8 mouse cellular contexts compared by ENCODE assay signal in the genomic region with DNA sequence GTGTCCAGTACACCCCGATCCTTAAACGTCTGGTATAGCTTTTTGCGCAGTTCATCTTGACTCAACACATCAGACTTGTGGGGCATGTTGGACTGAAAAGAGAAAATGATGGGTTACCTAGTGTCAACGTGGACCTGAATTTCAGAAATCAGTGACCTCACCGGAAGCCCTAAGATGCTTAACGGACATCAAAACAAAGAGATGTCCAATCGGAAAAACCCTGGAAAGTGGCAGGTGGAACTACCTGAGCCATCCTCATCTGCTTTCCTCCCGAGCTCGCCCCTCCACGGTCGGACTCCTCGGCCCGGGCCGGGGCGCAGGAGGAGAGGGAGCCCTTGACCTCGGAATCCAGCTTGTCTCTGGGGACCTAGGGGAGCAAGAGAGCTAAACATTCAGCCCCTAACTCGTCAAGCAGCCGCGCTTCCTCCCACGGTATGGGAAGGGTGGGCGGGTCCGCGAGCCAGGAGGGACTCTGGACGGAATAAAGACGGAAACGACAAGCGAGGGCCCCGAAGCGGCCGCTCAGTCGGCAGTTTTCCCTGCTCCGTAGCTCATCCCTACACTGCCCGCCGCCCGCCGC. TPM values are rescaled to one million over a fixed set of nuclear protein-coding genes. Genes with fewer than 3 reads are reported as not detected.
DNase-seq lines count a peak whose midpoint lies in the region; ATAC-seq and TF ChIP-seq lines count a peak whose summit lies in the region.

Gene Trappc2, plus strand, starts transcription at position 539 of the 580 bp plus-strand sequence.

- H3K27me3 ChIP-seq in kidney, embryonic 16.5 days (ENCODE audit: insufficient read depth, low read length) = peaks cover 14% of the 10 kb centered on the region; the same call in 1 of the 2 replicates
- H3K27me3 ChIP-seq in MEL (ENCODE audit: control insufficient read depth in 1 of 2, insufficient read depth in 2 of 2, low read length in 2 of 2) = no peaks in the 10 kb centered on the region
- H3K27me3 ChIP-seq in embryonic facial prominence, embryonic 12.5 days = peaks cover 21% of the 10 kb centered on the region; the same call in 1 of the 2 replicates
- H3K27me3 ChIP-seq in heart, embryonic 11.5 days (ENCODE audit: control insufficient read depth, insufficient read depth, low read length) = peaks cover 4% of the 10 kb centered on the region; the same call in 1 of the 2 replicates
- no peaks in the 10 kb centered on the region for H3K27me3 ChIP-seq in midbrain, embryonic 14.5 days (ENCODE audit: control insufficient read depth, insufficient read depth, low read length)

- no peaks in the 10 kb centered on the region for H3K36me3 ChIP-seq in kidney, embryonic 16.5 days (ENCODE audit: insufficient read depth, low read length)
- peaks cover 5 to 30% of the 10 kb centered on the region in 2 experiments for H3K36me3 ChIP-seq in MEL (ENCODE audit: control insufficient read depth in 1 of 2, insufficient read depth in 2 of 2, low read length in 2 of 2)
- H3K36me3 ChIP-seq in embryonic facial prominence, embryonic 12.5 days = no peaks in the 10 kb centered on the region
- no peaks in the 10 kb centered on the region for H3K36me3 ChIP-seq in heart, embryonic 11.5 days (ENCODE audit: control insufficient read depth, insufficient read depth, low read length)
- 0 out of 2 replicates have a peak, but pooled peaks cover 2% of the 10 kb centered on the region for H3K36me3 ChIP-seq in midbrain, embryonic 14.5 days (ENCODE audit: control insufficient read depth, insufficient read depth, low read length)

- peak; percentile 84 for ATAC-seq in kidney, embryonic 16.5 days (ENCODE audit: low FRiP score, low TSS enrichment)
- peak; percentile 59 for ATAC-seq in embryonic facial prominence, embryonic 12.5 days (ENCODE audit: insufficient number of reproducible peaks, insufficient read depth, low FRiP score, low TSS enrichment)
- no peak; the same call in 1 of the 2 replicates for ATAC-seq in heart, embryonic 11.5 days (replicated peaks; ENCODE audit: insufficient number of reproducible peaks, low FRiP score, low TSS enrichment)
- ATAC-seq in midbrain, embryonic 14.5 days (ENCODE audit: low FRiP score, low TSS enrichment) = peak; percentile 81

- no peak for TF ChIP-seq EP300 in MEL (IDR thresholded peaks at IDR 0.05; ENCODE audit: low read depth in 1 of 2, low read length in 2 of 2)

- WGBS in kidney, embryonic 16.5 days = 17% methylated on average over 32 of the region's 36 CpGs
- WGBS in embryonic facial prominence, embryonic 12.5 days = 10% methylated on average over 36 of the region's 36 CpGs
- 11% methylated on average over 35 of the region's 36 CpGs for WGBS in heart, embryonic 11.5 days (ENCODE audit: insufficient replicate concordance)
- WGBS in midbrain, embryonic 14.5 days = 13% methylated on average over 32 of the region's 36 CpGs

- no peak; a peak in 2 of 4 replicates for TF ChIP-seq POLR2A in MEL (IDR thresholded peaks at IDR 0.05; ENCODE audit: control insufficient read depth in 1 of 2, insufficient read depth in 1 of 2, low read depth in 1 of 2, low read length in 2 of 2, poor library complexity in 1 of 2)

- peak within 1 kb of the TSS; percentile 67 for H3K4me3 ChIP-seq in kidney, embryonic 16.5 days (ENCODE audit: low read length)
- H3K4me3 ChIP-seq in MEL (ENCODE audit: control insufficient read depth in 1 of 2, insufficient read depth in 1 of 2, low read depth in 2 of 2, low read length in 2 of 2) = peak within 1 kb of the TSS; percentile 74 to 78
- H3K4me3 ChIP-seq in embryonic facial prominence, embryonic 12.5 days = peak within 1 kb of the TSS; percentile 56
- H3K4me3 ChIP-seq in heart, embryonic 11.5 days (ENCODE audit: low read depth, low read length) = peak within 1 kb of the TSS; percentile 56
- peak within 1 kb of the TSS; percentile 57 for H3K4me3 ChIP-seq in midbrain, embryonic 14.5 days (replicated peaks; ENCODE audit: low read depth, low read length)

- H3K9me3 ChIP-seq in kidney, embryonic 16.5 days (ENCODE audit: low read length) = no peaks in the 10 kb centered on the region
- H3K9me3 ChIP-seq in MEL (replicated peaks; ENCODE audit: insufficient read depth, low read length) = no peaks in the 10 kb centered on the region
- no peaks in the 10 kb centered on the region for H3K9me3 ChIP-seq in embryonic facial prominence, embryonic 12.5 days
- no peaks in the 10 kb centered on the region for H3K9me3 ChIP-seq in heart, embryonic 11.5 days (replicated peaks; ENCODE audit: control insufficient read depth, low read length)
- no peaks in the 10 kb centered on the region for H3K9me3 ChIP-seq in midbrain, embryonic 14.5 days (ENCODE audit: control insufficient read depth, low read length)

- TF ChIP-seq CTCF in MEL (IDR thresholded peaks at IDR 0.05 in 2 of 3, conservative IDR thresholded peaks at IDR 0.05 in 1 of 3; ENCODE audit: control insufficient read depth in 1 of 3, insufficient read depth in 1 of 3, low read depth in 2 of 3, low read length in 3 of 3, poor library complexity in 1 of 3, severe bottlenecking in 1 of 3) = no peak

- TF ChIP-seq RAD21 in MEL (IDR thresholded peaks at IDR 0.05; ENCODE audit: low read depth, low read length) = no peak

- H3K4me1 ChIP-seq in kidney, embryonic 16.5 days (ENCODE audit: insufficient read depth, low read length) = peaks cover 5% of the 10 kb centered on the region; the same call in 1 of the 2 replicates
- peaks cover 10% of the 10 kb centered on the region in 2 experiments for H3K4me1 ChIP-seq in MEL (ENCODE audit: control insufficient read depth in 1 of 2, insufficient read depth in 2 of 2, low read length in 2 of 2)
- no peaks in the 10 kb centered on the region for H3K4me1 ChIP-seq in embryonic facial prominence, embryonic 12.5 days
- H3K4me1 ChIP-seq in heart, embryonic 11.5 days (ENCODE audit: control insufficient read depth, insufficient read depth, low read length) = no peaks in the 10 kb centered on the region
- 0 out of 2 replicates have a peak, but pooled peaks cover 4% of the 10 kb centered on the region for H3K4me1 ChIP-seq in midbrain, embryonic 14.5 days (ENCODE audit: control insufficient read depth, insufficient read depth, low read length)

- peak within 1 kb of the TSS; percentile 80 for H3K27ac ChIP-seq in kidney, embryonic 16.5 days (ENCODE audit: low read length)
- H3K27ac ChIP-seq in MEL (ENCODE audit: control insufficient read depth, low read depth, low read length) = peak within 1 kb of the TSS; percentile 57
- peak within 1 kb of the TSS; percentile 63; the same call in 1 of the 2 replicates for H3K27ac ChIP-seq in embryonic facial prominence, embryonic 12.5 days
- peak within 1 kb of the TSS; percentile 48 for H3K27ac ChIP-seq in heart, embryonic 11.5 days (ENCODE audit: low read depth, low read length)
- peak within 1 kb of the TSS; percentile 89 for H3K27ac ChIP-seq in midbrain, embryonic 14.5 days (replicated peaks; ENCODE audit: low read depth, low read length)

- peak within 1 kb of the TSS; percentile 59 for H3K4me2 ChIP-seq in kidney, embryonic 16.5 days (replicated peaks; ENCODE audit: low read depth, low read length)
- peak within 1 kb of the TSS; percentile 52 for H3K4me2 ChIP-seq in embryonic facial prominence, embryonic 12.5 days (replicated peaks)
- peak within 1 kb of the TSS; percentile 68 for H3K4me2 ChIP-seq in heart, embryonic 11.5 days
- H3K4me2 ChIP-seq in midbrain, embryonic 14.5 days (ENCODE audit: low read length) = peak within 1 kb of the TSS; percentile 59

- peak within 1 kb of the TSS; percentile 76 for H3K9ac ChIP-seq in kidney, embryonic 16.5 days (replicated peaks; ENCODE audit: low read length)
- H3K9ac ChIP-seq in MEL (ENCODE audit: control insufficient read depth, low read depth, low read length, poor library complexity, severe bottlenecking) = peak within 1 kb of the TSS; percentile 92
- H3K9ac ChIP-seq in embryonic facial prominence, embryonic 12.5 days = peak within 1 kb of the TSS; percentile 75
- peak within 1 kb of the TSS; percentile 77 for H3K9ac ChIP-seq in heart, embryonic 11.5 days (ENCODE audit: low read depth, low read length)
- peak within 1 kb of the TSS; percentile 77 for H3K9ac ChIP-seq in midbrain, embryonic 14.5 days (replicated peaks; ENCODE audit: low read length)

- DNase-seq in kidney, postnatal 14 days = no peak
- DNase-seq in MEL (ENCODE audit: low read depth, low spot score) = peak; percentile 73
- DNase-seq in layer of hippocampus, postnatal 36 days = peak in 1 of 2 experiments; percentile 7
- no peak for DNase-seq in midbrain, embryonic 14.5 days
- no peak for DNase-seq in kidney, adult 11 months

- H3K79me2 ChIP-seq in MEL (ENCODE audit: control insufficient read depth, insufficient read depth, low read length, poor library complexity) = peaks cover 11% of the 10 kb centered on the region

TF ChIP-seq in MEL, 35 proteins besides CTCF, POLR2A, EP300 and RAD21:
- TF ChIP-seq MYC (IDR thresholded peaks at IDR 0.05; ENCODE audit: low read depth, low read length) (peak; percentile 66; the same call in 1 of the 2 replicates), MYB (IDR thresholded peaks at IDR 0.05; ENCODE audit: low read depth, low read length) (no peak), MAX (IDR thresholded peaks at IDR 0.05; ENCODE audit: low read length) (peak; percentile 30; the same call in 1 of the 2 replicates), SIN3A (IDR thresholded peaks at IDR 0.05; ENCODE audit: low read length) (peak; percentile 59; the same call in 1 of the 2 replicates), POLR2AphosphoS5 (IDR thresholded peaks at IDR 0.05; ENCODE audit: borderline replicate concordance, low read depth, low read length) (no peak; the same call in 1 of the 2 replicates), GATA1 (IDR thresholded peaks at IDR 0.05; ENCODE audit: low read depth, low read length) (0 out of 2 replicates have a peak, but pooled peaks have one; percentile 26)

RNA-seq across cellular contexts. Expression of gene Trappc2, which starts in this region (rescaled TPM):
- 23.4 and 23.9 TPM in 2 replicates for polyA plus RNA-seq in kidney, embryonic 16.5 days (2015; fragmentation: Nextera tagmentation; extraction: Ambion mirVana)
- 15.6 and 17.8 TPM in 2 replicates for total RNA-seq in MEL (2012; rRNA removed)
- polyA plus RNA-seq in MEL (2012; ENCODE audit: insufficient read depth in 1 of 2, insufficient read length in 2 of 2, low read depth in 1 of 2, low replicate concordance in 2 of 2, missing spikeins in 1 of 2) = 10 to 100 TPM in 1 of 2 experiments, not detected in 1; 12.5 TPM
- polyA plus RNA-seq in embryonic facial prominence, embryonic 12.5 days (2016; fragmentation: Nextera tagmentation; extraction: Ambion mirVana) = 29.8 and 31.2 TPM in 2 replicates
- 38.4 and 39.0 TPM in 2 replicates for polyA plus RNA-seq in heart, embryonic 11.5 days (2014; fragmentation: Nextera tagmentation; extraction: Ambion mirVana)
- 10 to 100 TPM; 57.7 to 59.9 TPM for total RNA-seq in layer of hippocampus, postnatal 36 days (2021)
- 90.3 and 92.3 TPM in 2 replicates for polyA plus RNA-seq in midbrain, embryonic 14.5 days (2014; fragmentation: Nextera tagmentation; extraction: Ambion mirVana)
